Mouse (Mus musculus) MEL (cell line): Measurements from ENCODE around the gene Moxd1. TPM values are rescaled to one million over a fixed set of nuclear protein-coding genes. Genes with fewer than 3 reads are reported as not detected.

Source experiments
- DNase-seq: peaks from one replicate; pipeline ENCODE4 v3.0.0; 2011; ENCODE audit warnings: low read depth, low spot score
- H3K27ac ChIP-seq: 2 replicates; pipeline ENCODE4 v1.5.1; 2012; ENCODE audit warnings: low read depth, mild to moderate bottlenecking, control low read depth, low read length, moderate library complexity; ENCODE audit not compliant: control insufficient read depth
- H3K27me3 ChIP-seq, 2 experiments: fragments of 150-350 bp in 1 of 2; sonication (generic) in 1 of 2; 2 replicates each; pipeline ENCODE4 v1.6.1; 2012; ENCODE audit warnings: low read length in 2 of 2, mild to moderate bottlenecking in 2 of 2, improper control_type of control experiment in 1 of 2, moderate library complexity in 1 of 2; ENCODE audit not compliant: insufficient read depth in 2 of 2, control insufficient read depth in 1 of 2
- H3K36me3 ChIP-seq, 2 experiments: 2 replicates each; pipeline ENCODE4 v1.6.1; 2012 to 2014; ENCODE audit warnings: low read length in 2 of 2, improper control_type of control experiment in 1 of 2, inconsistent platforms in 1 of 2, mild to moderate bottlenecking in 1 of 2; ENCODE audit not compliant: insufficient read depth in 2 of 2, control insufficient read depth in 1 of 2
- H3K4me1 ChIP-seq, 2 experiments: fragments of 150-350 bp in 1 of 2; sonication (generic) in 1 of 2; 2 replicates each; pipeline ENCODE4 v1.6.1; 2012; ENCODE audit warnings: low read length in 2 of 2, improper control_type of control experiment in 1 of 2, mild to moderate bottlenecking in 1 of 2; ENCODE audit not compliant: insufficient read depth in 2 of 2, control insufficient read depth in 1 of 2
- H3K4me3 ChIP-seq, 2 experiments: fragments of 150-350 bp in 1 of 2; sonication (generic) in 1 of 2; 2 replicates each; pipeline ENCODE4 v1.5.1; 2012; ENCODE audit warnings: low read depth in 2 of 2, low read length in 2 of 2, mild to moderate bottlenecking in 2 of 2, moderate library complexity in 2 of 2, control low read depth in 1 of 2, improper control_type of control experiment in 1 of 2; ENCODE audit not compliant: control insufficient read depth in 1 of 2, insufficient read depth in 1 of 2
- H3K79me2 ChIP-seq: 2 replicates; pipeline ENCODE4 v1.6.1; 2012; ENCODE audit warnings: mild to moderate bottlenecking, low read length, moderate library complexity; ENCODE audit not compliant: control insufficient read depth, poor library complexity, insufficient read depth
- H3K9ac ChIP-seq: 2 replicates; pipeline ENCODE4 v1.6.1; 2012; ENCODE audit warnings: low read depth, mild to moderate bottlenecking, control low read depth, low read length, moderate library complexity; ENCODE audit not compliant: control insufficient read depth, poor library complexity, severe bottlenecking
- H3K9me3 ChIP-seq: fragments of 150-350 bp; sonication (generic); replicated peaks from 2 replicates; pipeline ENCODE4 v1.6.1; 2012; ENCODE audit warnings: mild to moderate bottlenecking, low read length, improper control_type of control experiment, moderate library complexity; ENCODE audit not compliant: insufficient read depth
- BHLHE40 ChIP-seq: IDR thresholded peaks from 2 replicates; pipeline ENCODE4 v1.6.1; 2012; ENCODE audit warnings: low read depth, mild to moderate bottlenecking, inconsistent platforms, low read length, improper control_type of control experiment, borderline replicate concordance
- CHD1 ChIP-seq: IDR thresholded peaks from 2 replicates; pipeline ENCODE4 v1.6.1; 2012; ENCODE audit warnings: low read depth, mild to moderate bottlenecking, inconsistent platforms, low read length, improper control_type of control experiment
- CHD2 ChIP-seq: IDR thresholded peaks from 2 replicates; pipeline ENCODE4 v1.6.1; 2011; ENCODE audit warnings: low read length, improper control_type of control experiment
- GABPA ChIP-seq: IDR thresholded peaks from 2 replicates; pipeline ENCODE4 v1.6.1; 2012; ENCODE audit warnings: low read depth, mild to moderate bottlenecking, inconsistent platforms, low read length, improper control_type of control experiment, moderate library complexity
- GATA1 ChIP-seq: IDR thresholded peaks from 2 replicates; pipeline ENCODE4 v1.6.1; 2011; ENCODE audit warnings: low read depth, low read length, improper control_type of control experiment
- KAT2A ChIP-seq: conservative IDR thresholded peaks from 2 replicates; pipeline ENCODE4 v1.6.1; 2012; ENCODE audit warnings: low read depth, low read length, improper control_type of control experiment, inconsistent platforms
- MAFK ChIP-seq: IDR thresholded peaks from 2 replicates; pipeline ENCODE4 v1.6.1; 2011; ENCODE audit warnings: low read depth, mild to moderate bottlenecking, low read length, improper control_type of control experiment, borderline replicate concordance
- MXI1 ChIP-seq: IDR thresholded peaks from 2 replicates; pipeline ENCODE4 v1.6.1; 2011; ENCODE audit warnings: mild to moderate bottlenecking, low read depth, low read length, improper control_type of control experiment
- MYB ChIP-seq: IDR thresholded peaks from 2 replicates; pipeline ENCODE4 v1.6.1; 2011; ENCODE audit warnings: mild to moderate bottlenecking, low read depth, low read length, improper control_type of control experiment
- NRF1 ChIP-seq: IDR thresholded peaks from 2 replicates; pipeline ENCODE4 v1.6.1; 2014; ENCODE audit warnings: low read depth, mild to moderate bottlenecking, inconsistent platforms, low read length, improper control_type of control experiment, moderate library complexity; ENCODE audit not compliant: poor library complexity, insufficient read depth, severe bottlenecking
- POLR2A ChIP-seq, 2 experiments: IDR thresholded peaks; 2 replicates each; pipeline ENCODE4 v1.6.1; 2011 to 2012; ENCODE audit warnings: low read length in 2 of 2, mild to moderate bottlenecking in 2 of 2, control low read depth in 1 of 2, improper control_type of control experiment in 1 of 2, low read depth in 1 of 2, moderate library complexity in 1 of 2; ENCODE audit not compliant: control insufficient read depth in 1 of 2, insufficient read depth in 1 of 2, poor library complexity in 1 of 2
- POLR2AphosphoS2 ChIP-seq: IDR thresholded peaks from 2 replicates; pipeline ENCODE4 v1.6.1; 2011; ENCODE audit warnings: low read length, improper control_type of control experiment
- POLR2AphosphoS5 ChIP-seq: IDR thresholded peaks from 2 replicates; pipeline ENCODE4 v1.6.1; 2012; ENCODE audit warnings: low read depth, borderline replicate concordance, mild to moderate bottlenecking, inconsistent platforms, low read length, moderate library complexity, mixed read lengths
- RAD21 ChIP-seq: IDR thresholded peaks from 2 replicates; pipeline ENCODE4 v1.6.1; 2011; ENCODE audit warnings: mild to moderate bottlenecking, low read depth, low read length, improper control_type of control experiment
- RCOR1 ChIP-seq: IDR thresholded peaks from 2 replicates; pipeline ENCODE4 v1.6.1; 2012; ENCODE audit warnings: low read depth, mild to moderate bottlenecking, inconsistent platforms, low read length, improper control_type of control experiment
- TAL1 ChIP-seq: IDR thresholded peaks from 2 replicates; pipeline ENCODE4 v1.6.1; 2012; ENCODE audit warnings: mild to moderate bottlenecking, inconsistent platforms, low read length, moderate library complexity, mixed read lengths
- UBTF ChIP-seq: IDR thresholded peaks from 2 replicates; pipeline ENCODE4 v1.6.1; 2012; ENCODE audit warnings: low read depth, mild to moderate bottlenecking, inconsistent platforms, low read length, improper control_type of control experiment, moderate library complexity, borderline replicate concordance; ENCODE audit not compliant: insufficient read depth
- USF2 ChIP-seq, 2 experiments: IDR thresholded peaks; 2 replicates each; pipeline ENCODE4 v1.6.1; 2011 to 2012; ENCODE audit warnings: improper control_type of control experiment in 2 of 2, low read length in 2 of 2, borderline replicate concordance in 1 of 2, inconsistent platforms in 1 of 2, low read depth in 1 of 2, mild to moderate bottlenecking in 1 of 2; ENCODE audit not compliant: insufficient read depth in 1 of 2
- ZKSCAN1 ChIP-seq: IDR thresholded peaks from 2 replicates; pipeline ENCODE4 v1.6.1; 2012; ENCODE audit warnings: low read depth, mild to moderate bottlenecking, inconsistent platforms, low read length, improper control_type of control experiment, moderate library complexity
- ZMIZ1 ChIP-seq: IDR thresholded peaks from 2 replicates; pipeline ENCODE4 v1.6.1; 2012; ENCODE audit warnings: low read depth, mild to moderate bottlenecking, inconsistent platforms, low read length, improper control_type of control experiment, moderate library complexity
- polyA plus RNA-seq, 2 experiments: library from polyadenylated mRNA; stranded (reverse) in 1 of 2; unstranded in 1 of 2; fragments of >175 nt in 1 of 2; fragments of >200 nt in 1 of 2; gene quantifications; 2 replicates each; pipeline versions ENCODE4 v1.2.1 to v1.2.4; 2012; ENCODE audit warnings: low replicate concordance in 2 of 2, low read depth in 1 of 2; ENCODE audit not compliant: insufficient read length in 2 of 2, insufficient read depth in 1 of 2, missing spikeins in 1 of 2
- total RNA-seq: library from RNA; depleted of rRNA; stranded (reverse); fragments of 300-350 nt; gene quantifications from 2 replicates; pipeline ENCODE4 v1.2.3, GENCODE M21; 2012

The Moxd1 gene
- total and polyA plus RNA-seq, 3 experiments: not detected

DNA sequence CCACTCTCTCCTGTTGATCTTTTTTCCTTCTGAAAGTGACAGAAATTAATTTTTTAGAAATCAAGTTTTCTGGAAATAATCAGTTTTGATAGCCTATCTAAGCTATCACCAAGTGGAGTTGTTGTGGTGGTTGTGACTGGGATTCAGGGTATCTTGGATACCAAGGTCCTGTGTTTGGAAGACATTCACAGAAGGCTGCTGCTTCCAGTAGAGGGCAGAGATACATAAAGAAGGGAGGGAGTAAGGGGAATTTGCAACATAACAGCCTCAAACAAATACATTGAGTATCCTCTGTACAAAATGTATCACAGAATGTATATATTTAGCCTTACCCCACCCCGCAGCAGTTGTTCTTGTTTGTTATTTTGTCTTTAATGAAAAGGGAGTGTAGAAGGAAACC, 31.3 kb upstream of the Moxd1 start:
- Histone ChIP-seq H3K9me3 (no peaks in the 10 kb centered on the region), H3K9ac (no peak overlapping the region), H3K4me1 (no peaks in the 10 kb centered on the region), H3K27me3 (no peaks in the 10 kb centered on the region; a peak in 1 of 4 replicates), H3K27ac (no peak overlapping the region), H3K36me3 (no peaks in the 10 kb centered on the region; a peak in 1 of 4 replicates), H3K4me3 (no peak overlapping the region), H3K79me2 (no peaks in the 10 kb centered on the region)
- TF ChIP-seq ZMIZ1 (no peak), POLR2A (IDR thresholded peaks at IDR 0.05; ENCODE audit: control insufficient read depth in 1 of 2, insufficient read depth in 1 of 2, low read depth in 1 of 2, low read length in 2 of 2, poor library complexity in 1 of 2) (no peak), UBTF (no peak), POLR2AphosphoS2 (no peak), TAL1 (no peak)
- DNase-seq: no peak

DNA sequence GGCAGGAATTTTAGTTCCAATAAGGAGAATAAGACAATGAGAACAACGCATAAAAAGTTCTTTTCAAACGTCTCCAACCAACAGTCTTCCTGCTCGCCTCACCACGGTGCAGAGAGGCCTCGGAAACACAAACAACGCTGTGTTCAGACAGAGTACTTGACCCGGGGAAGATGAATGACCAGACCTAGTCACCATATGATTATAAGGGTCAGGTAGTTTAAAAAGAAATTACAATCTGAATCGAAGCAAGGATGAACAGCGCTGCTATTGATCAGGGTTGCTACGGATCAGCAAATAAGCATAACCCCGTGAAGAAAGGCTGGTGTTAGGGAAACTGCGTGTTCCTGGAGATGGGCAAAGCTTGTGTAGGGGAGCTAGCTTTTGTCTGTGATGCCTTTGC, 24.0 kb upstream of the Moxd1 start:
- Histone ChIP-seq H3K27ac (no peak overlapping the region), H3K36me3 (no peaks in the 10 kb centered on the region), H3K27me3 (no peaks in the 10 kb centered on the region; a peak in 1 of 4 replicates), H3K4me3 (no peak overlapping the region), H3K9ac (no peak overlapping the region), H3K79me2 (no peaks in the 10 kb centered on the region), H3K9me3 (no peaks in the 10 kb centered on the region), H3K4me1 (no peaks in the 10 kb centered on the region)
- no peak for TF ChIP-seq POLR2A (IDR thresholded peaks at IDR 0.05; ENCODE audit: control insufficient read depth in 1 of 2, insufficient read depth in 1 of 2, low read depth in 1 of 2, low read length in 2 of 2, poor library complexity in 1 of 2)
- DNase-seq: no peak

DNA sequence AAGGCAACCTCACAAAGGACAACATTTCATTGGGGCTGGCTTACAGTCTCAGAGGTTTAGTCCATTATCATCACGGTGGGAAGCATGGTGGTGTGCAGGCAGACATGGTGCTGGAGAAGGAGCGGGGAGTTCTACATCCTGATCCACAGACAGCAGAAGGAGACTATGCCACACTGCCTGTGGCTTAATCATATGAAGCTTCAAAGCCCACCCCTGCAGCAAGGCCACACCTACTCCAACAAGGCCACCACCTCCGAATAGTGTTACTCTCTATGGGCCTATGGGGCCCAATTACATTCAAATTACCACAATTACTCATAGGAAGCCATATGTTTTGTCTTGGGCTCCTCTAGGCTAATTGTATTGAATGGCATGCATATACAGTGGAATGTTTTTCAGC, 23.2 kb upstream of the Moxd1 start:
- Histone ChIP-seq H3K9me3 (no peaks in the 10 kb centered on the region), H3K27me3 (no peaks in the 10 kb centered on the region), H3K79me2 (no peaks in the 10 kb centered on the region), H3K4me1 (no peaks in the 10 kb centered on the region), H3K36me3 (no peaks in the 10 kb centered on the region), H3K27ac (no peak overlapping the region), H3K9ac (no peak overlapping the region), H3K4me3 (no peak overlapping the region)
- TF ChIP-seq TAL1 (no peak), UBTF (no peak), CHD1 (no peak), ZKSCAN1 (no peak), NRF1 (no peak), POLR2AphosphoS5 (no peak), MAFK (no peak), GATA1 (no peak), USF2 (IDR thresholded peaks at IDR 0.05; ENCODE audit: borderline replicate concordance in 1 of 2, insufficient read depth in 1 of 2, low read depth in 1 of 2, low read length in 2 of 2) (no peak), CHD2 (no peak), GABPA (no peak), RAD21 (no peak), MXI1 (no peak), POLR2AphosphoS2 (no peak), RCOR1 (no peak), MYB (no peak), BHLHE40 (no peak), KAT2A (no peak)
- no peak for DNase-seq
